Mouse (Mus musculus): ENCODE data around the gene Iqgap1.

DNA sequence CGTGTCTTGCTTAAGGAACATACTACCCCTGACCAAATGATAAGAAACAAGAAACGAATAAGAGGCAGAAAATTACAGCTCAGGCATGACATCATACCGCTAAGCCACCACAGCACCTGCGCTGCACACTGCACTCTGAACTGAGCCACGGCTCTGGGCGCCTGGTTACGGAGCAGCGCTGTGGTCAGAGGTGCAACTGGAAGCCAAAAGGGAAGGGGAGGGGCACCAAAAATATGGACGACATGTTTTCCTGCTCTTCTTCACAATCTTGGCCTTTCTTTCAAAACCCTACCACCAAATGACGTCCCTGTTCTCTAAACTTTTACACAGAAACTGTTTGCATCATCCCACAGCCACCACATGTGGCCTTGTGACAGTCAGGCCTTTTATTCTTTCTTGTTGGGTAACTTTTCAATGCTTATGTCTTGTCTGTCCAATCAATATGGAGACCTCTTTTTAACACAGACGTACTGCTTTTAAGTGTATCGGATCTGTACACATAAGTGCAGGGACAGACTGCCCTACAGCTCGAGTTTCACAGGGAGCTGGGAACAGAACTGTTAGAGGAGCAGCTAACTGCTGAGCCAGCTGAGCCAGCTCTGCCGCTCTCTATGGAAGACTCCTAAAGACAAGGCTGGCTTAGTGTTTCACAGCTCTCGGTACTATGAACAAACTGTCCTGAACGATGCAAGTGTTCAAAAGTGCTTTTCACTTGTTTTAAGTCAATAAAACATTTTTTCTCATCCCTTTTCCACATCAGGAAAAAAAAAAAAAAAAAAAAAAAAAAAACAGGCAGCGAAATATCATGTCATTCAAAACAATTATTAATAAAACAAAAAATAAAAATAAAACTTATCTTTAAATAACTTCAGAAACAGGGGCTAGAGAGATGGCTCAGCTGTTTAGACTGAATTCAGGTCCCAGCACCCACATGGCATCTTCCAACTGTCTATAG lies 43.3 kb downstream of the Iqgap1 start:
- no peak for TF ChIP-seq CTCF (IDR thresholded peaks at IDR 0.05; ENCODE audit: low read depth)
- no peak for TF ChIP-seq EP300 (IDR thresholded peaks at IDR 0.05; ENCODE audit: low read depth)

Measured in liver, embryonic 14.5 days (tissue).